Mouse (Mus musculus) G1E (cell line): ENCODE data around the gene Akr1b7.

Source experiments
- CTCF ChIP-seq: IDR thresholded peaks from 2 replicates; pipeline ENCODE4 v1.5.1; 2012; ENCODE audit warnings: low read depth, low read length, inconsistent platforms, mixed read lengths
- GATA1 ChIP-seq: IDR thresholded peaks from 2 replicates; pipeline ENCODE4 v1.6.1; 2012; ENCODE audit warnings: borderline replicate concordance, low read length, inconsistent platforms, mixed read lengths
- POLR2AphosphoS5 ChIP-seq: IDR thresholded peaks from 2 replicates; pipeline ENCODE4 v1.6.1; 2012; ENCODE audit warnings: low read depth, low read length, inconsistent platforms; ENCODE audit not compliant: insufficient replicate concordance
- TAL1 ChIP-seq: conservative IDR thresholded peaks from 2 replicates; pipeline ENCODE4 v1.6.1; 2012; ENCODE audit warnings: low read depth, low read length, inconsistent platforms, mixed read lengths

DNA sequence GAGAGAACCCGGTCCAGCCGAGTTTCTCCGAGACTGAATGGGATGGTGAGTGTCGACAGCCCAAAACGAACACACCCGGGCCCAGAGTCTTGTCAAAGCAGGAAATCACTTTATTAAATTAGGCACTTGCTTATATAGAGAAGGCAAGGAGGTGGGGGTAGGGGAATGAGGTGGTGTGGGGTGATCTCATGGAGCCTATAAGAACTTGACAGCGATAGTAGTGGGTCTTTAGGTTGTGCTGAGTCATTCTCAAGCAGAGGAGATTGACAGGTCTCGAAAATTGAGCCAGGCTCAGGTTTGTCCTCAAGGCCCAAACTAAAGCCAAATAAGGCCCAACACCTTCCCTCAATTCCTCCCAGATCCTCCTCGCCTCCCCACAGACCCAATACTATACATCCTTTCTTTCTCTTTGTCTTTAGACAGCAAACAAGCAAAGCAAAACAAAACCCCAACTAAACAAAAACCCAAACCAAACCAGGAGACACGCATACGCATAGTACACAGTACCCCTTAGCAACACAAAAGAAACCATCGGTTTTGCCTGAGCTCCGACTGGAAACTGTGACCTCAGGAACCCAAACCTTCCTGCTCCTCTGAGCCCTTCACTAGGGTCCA, 12.4 kb upstream of the Akr1b7 start:
- no peak for TF ChIP-seq CTCF
- no peak for TF ChIP-seq TAL1
- TF ChIP-seq POLR2AphosphoS5, result no peak
- TF ChIP-seq GATA1, result no peak
